ENCODE assay signal across 8 mouse cellular contexts in genomic region chr19:46456018-46456735, GRCm38 (mm10). TPM values are rescaled to one million over a fixed set of nuclear protein-coding genes. Genes with fewer than 3 reads are reported as not detected.
DNase-seq lines count a peak whose midpoint lies in the region; ATAC-seq lines count a peak whose summit lies in the region.

No protein-coding gene starts in this region.

- peak overlapping the region; percentile 32; the same call in 1 of the 2 replicates for H3K27ac ChIP-seq in forebrain, embryonic 12.5 days
- H3K27ac ChIP-seq in forebrain, embryonic 15.5 days (replicated peaks), result no peak overlapping the region
- H3K27ac ChIP-seq in brown adipose tissue, adult 24 weeks (replicated peaks; ENCODE audit: low read depth, low read length), result peak overlapping the region; percentile 72
- peak overlapping the region; percentile 92 for H3K27ac ChIP-seq in lung, embryonic 15.5 days

- no peaks in the 10 kb centered on the region for H3K27me3 ChIP-seq in forebrain, embryonic 12.5 days
- H3K27me3 ChIP-seq in forebrain, embryonic 15.5 days, result no peaks in the 10 kb centered on the region
- no peaks in the 10 kb centered on the region for H3K27me3 ChIP-seq in lung, embryonic 15.5 days

- H3K36me3 ChIP-seq in forebrain, embryonic 12.5 days (replicated peaks), result peaks cover 74% of the 10 kb centered on the region
- peaks cover 23% of the 10 kb centered on the region for H3K36me3 ChIP-seq in forebrain, embryonic 15.5 days
- H3K36me3 ChIP-seq in lung, embryonic 15.5 days, result peaks cover 14% of the 10 kb centered on the region; the same call in 1 of the 2 replicates

- H3K4me2 ChIP-seq in forebrain, embryonic 12.5 days, result no peak overlapping the region
- no peak overlapping the region for H3K4me2 ChIP-seq in forebrain, embryonic 15.5 days (replicated peaks)
- H3K4me2 ChIP-seq in lung, embryonic 15.5 days, result no peak overlapping the region

- peaks cover 12% of the 10 kb centered on the region for H3K4me1 ChIP-seq in forebrain, embryonic 12.5 days
- peaks cover 8% of the 10 kb centered on the region for H3K4me1 ChIP-seq in forebrain, embryonic 15.5 days
- peaks cover 59% of the 10 kb centered on the region for H3K4me1 ChIP-seq in brown adipose tissue, adult 24 weeks (ENCODE audit: control insufficient read depth, insufficient read depth, insufficient read length, low read length)
- H3K4me1 ChIP-seq in lung, embryonic 15.5 days, result peaks cover 64% of the 10 kb centered on the region

- 0 out of 2 replicates have a peak overlapping the region, but pooled peaks have one; percentile 7 for H3K9ac ChIP-seq in forebrain, embryonic 12.5 days
- H3K9ac ChIP-seq in forebrain, embryonic 15.5 days (replicated peaks), result no peak overlapping the region
- no peak overlapping the region for H3K9ac ChIP-seq in lung, embryonic 15.5 days

- no peak overlapping the region for H3K4me3 ChIP-seq in forebrain, embryonic 12.5 days (replicated peaks)
- no peak overlapping the region for H3K4me3 ChIP-seq in forebrain, embryonic 15.5 days
- H3K4me3 ChIP-seq in brown adipose tissue, adult 24 weeks (ENCODE audit: insufficient read depth, low read depth, low read length), result no peak overlapping the region
- no peak overlapping the region for H3K4me3 ChIP-seq in lung, embryonic 15.5 days

- ATAC-seq in forebrain, embryonic 12.5 days (ENCODE audit: low FRiP score), result no peak
- ATAC-seq in forebrain, embryonic 15.5 days (replicated peaks), result no peak
- ATAC-seq in lung, embryonic 15.5 days (ENCODE audit: borderline replicate concordance, extremely low read depth, low FRiP score, low TSS enrichment), result no peak

- 91% methylated on average over 5 of the region's 5 CpGs for WGBS in forebrain, embryonic 12.5 days
- 92% methylated on average over 5 of the region's 5 CpGs for WGBS in forebrain, embryonic 15.5 days
- 64% methylated on average over 5 of the region's 5 CpGs for WGBS in lung, embryonic 15.5 days

- peak; percentile 89 to 91 for DNase-seq in kidney, adult 8-10 months
- no peak for DNase-seq in urinary bladder, postnatal 36 days (ENCODE audit: low spot score in 2 of 2)
- DNase-seq in frontal cortex, adult 2 months (ENCODE audit: extremely low spot score in 1 of 2, low spot score in 1 of 2), result no peak
- no peak for DNase-seq in right cerebral cortex, postnatal 36 days (ENCODE audit: low spot score in 2 of 2)

- H3K9me3 ChIP-seq in forebrain, embryonic 12.5 days, result no peaks in the 10 kb centered on the region
- H3K9me3 ChIP-seq in forebrain, embryonic 15.5 days, result no peaks in the 10 kb centered on the region
- no peaks in the 10 kb centered on the region for H3K9me3 ChIP-seq in lung, embryonic 15.5 days

RNA-seq across cellular contexts. Expression of gene Trim8, which starts 45.3 kb away (rescaled TPM):
- polyA plus RNA-seq in forebrain, embryonic 12.5 days (2016; fragmentation: Nextera tagmentation; extraction: Ambion mirVana), result 33.9 and 35.1 TPM in 2 replicates
- polyA plus RNA-seq in forebrain, embryonic 15.5 days (2015; fragmentation: Nextera tagmentation; extraction: Ambion mirVana), result 28.0 and 29.4 TPM in 2 replicates
- polyA plus RNA-seq in brown adipose tissue, adult 24 weeks (2012; ENCODE audit: insufficient read depth, insufficient read length, missing spikeins), result 12.4 and 17.4 TPM in 2 replicates
- polyA plus RNA-seq in lung, embryonic 15.5 days (2015; fragmentation: Nextera tagmentation; extraction: Ambion mirVana), result 22.2 and 27.8 TPM in 2 replicates
- polyA plus RNA-seq in frontal cortex, adult 2 months (2012; rRNA removed), result 58.6 and 60.6 TPM in 2 replicates

RNA-seq across cellular contexts. Expression of gene Sufu, which starts 59.5 kb away (rescaled TPM):
- 38.7 and 44.1 TPM in 2 replicates for polyA plus RNA-seq in forebrain, embryonic 12.5 days (2016; fragmentation: Nextera tagmentation; extraction: Ambion mirVana)
- polyA plus RNA-seq in forebrain, embryonic 15.5 days (2015; fragmentation: Nextera tagmentation; extraction: Ambion mirVana), result 28.9 and 30.5 TPM in 2 replicates
- polyA plus RNA-seq in brown adipose tissue, adult 24 weeks (2012; ENCODE audit: insufficient read depth, insufficient read length, missing spikeins), result 6.8 and 6.9 TPM in 2 replicates
- 31.9 and 34.5 TPM in 2 replicates for polyA plus RNA-seq in lung, embryonic 15.5 days (2015; fragmentation: Nextera tagmentation; extraction: Ambion mirVana)
- 10.5 and 12.4 TPM in 2 replicates for polyA plus RNA-seq in frontal cortex, adult 2 months (2012; rRNA removed)

Comparison
In these comparisons a context has a peak if more than half of its experiments do, and no peak if none do; other contexts are left out.
1. DNase-seq: peak in kidney, adult 8-10 months (2 of 2); none in urinary bladder, postnatal 36 days (0 of 2), frontal cortex, adult 2 months (0 of 2) and right cerebral cortex, postnatal 36 days (0 of 2).